Mouse (Mus musculus): ENCODE data around the gene Gm49403. TPM values are rescaled to one million over a fixed set of nuclear protein-coding genes. Genes with fewer than 3 reads are reported as not detected.

Gm49403 gene
- polyA plus RNA-seq, 1 experiment from 2014 or later = not detected

DNA sequence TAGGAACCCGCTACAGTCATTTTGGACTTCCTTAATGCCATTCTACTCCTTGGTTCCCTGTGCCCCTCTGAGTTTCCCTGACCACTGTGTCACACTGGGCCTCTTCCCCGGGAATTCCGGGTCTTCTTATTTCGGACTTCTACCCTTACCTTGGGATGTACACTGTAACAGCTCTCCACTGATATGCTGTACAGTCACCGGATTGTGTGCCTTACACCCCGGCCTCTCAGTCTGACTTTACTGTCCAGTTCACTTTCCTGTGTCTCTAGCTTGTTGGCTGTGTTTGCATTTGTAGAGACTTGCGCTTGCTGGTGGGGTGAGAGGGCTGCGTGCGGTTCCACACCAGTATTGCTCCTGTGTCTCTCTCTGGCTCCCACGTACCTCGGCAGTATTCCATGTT lies 46.4 kb downstream of the Gm49403 start:
- peaks cover 25% of the 10 kb centered on the region for H3K36me3 ChIP-seq (ENCODE audit: insufficient read depth, low read length)
- no peaks in the 10 kb centered on the region for H3K9me3 ChIP-seq (replicated peaks; ENCODE audit: low read length)
- no peak for TF ChIP-seq CTCF (IDR thresholded peaks at IDR 0.05; ENCODE audit: low read depth)
- ATAC-seq (replicated peaks; ENCODE audit: low FRiP score, low read depth) (peak; percentile 29), DNase-seq (ENCODE audit: low spot score) (no peak)
- WGBS = 4% methylated on average over 11 of the region's 11 CpGs
- peaks cover 5% of the 10 kb centered on the region; the same call in 1 of the 2 replicates for H3K4me1 ChIP-seq (replicated peaks; ENCODE audit: insufficient read depth, low read length)
- peak overlapping the region; percentile 89 for H3K4me3 ChIP-seq (replicated peaks; ENCODE audit: low read depth, low read length)
- no peaks in the 10 kb centered on the region for H3K27me3 ChIP-seq (ENCODE audit: insufficient read depth, low read length)
- H3K4me2 ChIP-seq (ENCODE audit: low read length) = peak overlapping the region; percentile 84
- H3K27ac ChIP-seq = peak overlapping the region; percentile 95
- peak overlapping the region; percentile 86 for H3K9ac ChIP-seq (ENCODE audit: low read depth, low read length)

DNA sequence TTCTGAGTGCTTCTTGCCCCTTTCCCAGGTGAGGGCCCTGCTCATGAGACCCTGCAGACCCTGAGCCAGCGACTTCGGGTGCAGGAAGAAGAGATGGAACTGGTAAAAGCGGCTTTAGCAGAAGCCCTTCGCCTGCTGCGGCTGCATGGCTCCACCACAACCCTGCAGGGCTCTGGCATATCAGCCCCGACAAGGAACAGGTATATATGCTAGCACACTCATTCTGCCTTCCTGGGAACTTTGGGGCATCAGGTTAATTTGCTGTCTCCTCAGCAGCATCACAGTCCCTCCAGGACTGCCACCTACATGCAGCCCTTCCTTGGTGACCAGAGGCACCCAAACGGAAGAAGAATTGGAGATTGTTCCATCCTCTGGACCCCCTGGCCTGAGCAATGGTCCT lies 47.0 kb downstream of the Gm49403 start:
- ATAC-seq (replicated peaks; ENCODE audit: low FRiP score, low read depth) (no peak), DNase-seq (ENCODE audit: low spot score) (no peak)
- H3K9me3 ChIP-seq (replicated peaks; ENCODE audit: low read length) = no peaks in the 10 kb centered on the region
- no peak overlapping the region for H3K27ac ChIP-seq
- WGBS = 84% methylated on average over 7 of the region's 7 CpGs
- H3K4me1 ChIP-seq (replicated peaks; ENCODE audit: insufficient read depth, low read length) = peaks cover 5% of the 10 kb centered on the region; the same call in 1 of the 2 replicates
- H3K4me3 ChIP-seq (replicated peaks; ENCODE audit: low read depth, low read length) = peak overlapping the region; percentile 89
- no peaks in the 10 kb centered on the region for H3K27me3 ChIP-seq (ENCODE audit: insufficient read depth, low read length)
- H3K4me2 ChIP-seq (ENCODE audit: low read length) = peak overlapping the region; percentile 84
- peaks cover 25% of the 10 kb centered on the region for H3K36me3 ChIP-seq (ENCODE audit: insufficient read depth, low read length)
- H3K9ac ChIP-seq (ENCODE audit: low read depth, low read length) = peak overlapping the region; percentile 86
- no peak for TF ChIP-seq CTCF (IDR thresholded peaks at IDR 0.05; ENCODE audit: low read depth)

DNA sequence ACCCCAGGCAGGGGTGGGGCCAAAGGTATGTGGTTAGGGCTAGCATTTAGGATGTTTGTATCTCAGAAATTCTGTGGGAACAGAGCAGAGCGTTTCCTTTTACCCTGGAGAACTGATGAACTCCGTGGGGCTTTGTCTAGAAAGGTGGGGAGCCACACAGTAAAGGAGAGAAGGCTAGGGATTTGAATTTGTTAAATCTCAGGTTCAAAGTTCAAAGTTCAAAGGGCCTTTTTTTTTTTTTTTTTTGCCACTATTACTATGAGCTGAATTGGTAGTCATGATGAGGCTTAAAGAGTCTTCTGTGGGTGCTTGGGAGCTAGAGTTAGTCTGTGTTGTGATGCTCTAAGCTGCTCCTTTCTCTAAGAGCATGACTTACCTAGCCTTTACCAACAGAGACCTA lies 53.0 kb downstream of the Gm49403 start:
- H3K36me3 ChIP-seq (ENCODE audit: insufficient read depth, low read length) = peaks cover 35% of the 10 kb centered on the region
- H3K9ac ChIP-seq (ENCODE audit: low read depth, low read length) = no peak overlapping the region
- H3K4me3 ChIP-seq (replicated peaks; ENCODE audit: low read depth, low read length) = no peak overlapping the region
- DNase-seq (ENCODE audit: low spot score) (no peak), ATAC-seq (replicated peaks; ENCODE audit: low FRiP score, low read depth) (no peak)
- no peak for TF ChIP-seq CTCF (IDR thresholded peaks at IDR 0.05; ENCODE audit: low read depth)
- H3K27me3 ChIP-seq (ENCODE audit: insufficient read depth, low read length) = no peaks in the 10 kb centered on the region
- no peak overlapping the region for H3K27ac ChIP-seq
- H3K4me2 ChIP-seq (ENCODE audit: low read length) = no peak overlapping the region
- no peaks in the 10 kb centered on the region; the same call in 1 of the 2 replicates for H3K4me1 ChIP-seq (replicated peaks; ENCODE audit: insufficient read depth, low read length)
- H3K9me3 ChIP-seq (replicated peaks; ENCODE audit: low read length) = no peaks in the 10 kb centered on the region
- WGBS = 88% methylated on average over 2 of the region's 2 CpGs

Small RNA genes lying within 50 kb of the gene (microRNA-seq; reads per million reads assigned to microRNA genes)
- not detected for gene Mir5136

Other genes starting within 250 kb of the Gm49403 start
- 0.17 and 0.18 TPM in 2 replicates for gene Chrm1, start 220.1 kb upstream of the Gm49403 start, polyA plus RNA-seq (2015; fragmentation: Nextera tagmentation; extraction: Ambion mirVana)
- 151 and 158 TPM in 2 replicates for gene Slc3a2, start 160.6 kb upstream of the Gm49403 start, polyA plus RNA-seq (2015; fragmentation: Nextera tagmentation; extraction: Ambion mirVana)
- gene Wdr74, start 148.1 kb upstream of the Gm49403 start, polyA plus RNA-seq (2015; fragmentation: Nextera tagmentation; extraction: Ambion mirVana) = 71.3 and 77.7 TPM in 2 replicates
- 0.75 and 1.1 TPM in 2 replicates for gene 1700092M07Rik, start 143.2 kb upstream of the Gm49403 start, polyA plus RNA-seq (2015; fragmentation: Nextera tagmentation; extraction: Ambion mirVana)
- 105 and 115 TPM in 2 replicates for gene Stx5a, start 142.5 kb upstream of the Gm49403 start, polyA plus RNA-seq (2015; fragmentation: Nextera tagmentation; extraction: Ambion mirVana)
- gene Nxf1, start 126.9 kb upstream of the Gm49403 start, polyA plus RNA-seq (2015; fragmentation: Nextera tagmentation; extraction: Ambion mirVana) = 114 and 123 TPM in 2 replicates
- 248 and 286 TPM in 2 replicates for gene Tmem223, start 112.9 kb upstream of the Gm49403 start, polyA plus RNA-seq (2015; fragmentation: Nextera tagmentation; extraction: Ambion mirVana)
- 103 and 113 TPM in 2 replicates for gene Tmem179b, start 109.5 kb upstream of the Gm49403 start, polyA plus RNA-seq (2015; fragmentation: Nextera tagmentation; extraction: Ambion mirVana)
- gene Taf6l, start 97.5 kb upstream of the Gm49403 start, polyA plus RNA-seq (2015; fragmentation: Nextera tagmentation; extraction: Ambion mirVana) = 28.4 and 28.6 TPM in 2 replicates
- 185 and 187 TPM in 2 replicates for gene Polr2g, start 85.4 kb upstream of the Gm49403 start, polyA plus RNA-seq (2015; fragmentation: Nextera tagmentation; extraction: Ambion mirVana)
- gene Zbtb3, start 81.4 kb upstream of the Gm49403 start, polyA plus RNA-seq (2015; fragmentation: Nextera tagmentation; extraction: Ambion mirVana) = 3.6 TPM in 2 replicates
- gene Ttc9c, start 64.6 kb upstream of the Gm49403 start, polyA plus RNA-seq (2015; fragmentation: Nextera tagmentation; extraction: Ambion mirVana) = 32.2 and 35.9 TPM in 2 replicates
- 5.5 and 6.3 TPM in 2 replicates for gene Hnrnpul2, start 63.9 kb upstream of the Gm49403 start, polyA plus RNA-seq (2015; fragmentation: Nextera tagmentation; extraction: Ambion mirVana)
- gene AC129217.1, start 54.2 kb upstream of the Gm49403 start, polyA plus RNA-seq (2015; fragmentation: Nextera tagmentation; extraction: Ambion mirVana) = not detected in 2 replicates
- gene Bscl2, start 46.5 kb upstream of the Gm49403 start, polyA plus RNA-seq (2015; fragmentation: Nextera tagmentation; extraction: Ambion mirVana) = 57.0 and 60.1 TPM in 2 replicates
- 1.5 and 1.6 TPM in 2 replicates for gene Gng3, start 44.7 kb upstream of the Gm49403 start, polyA plus RNA-seq (2015; fragmentation: Nextera tagmentation; extraction: Ambion mirVana)
- 0.85 and 1.1 TPM in 2 replicates for gene Lrrn4cl, start 33.2 kb upstream of the Gm49403 start, polyA plus RNA-seq (2015; fragmentation: Nextera tagmentation; extraction: Ambion mirVana)
- 195 and 206 TPM in 2 replicates for gene Ubxn1, start 12.4 kb upstream of the Gm49403 start, polyA plus RNA-seq (2015; fragmentation: Nextera tagmentation; extraction: Ambion mirVana)
- gene Uqcc3, start 3.0 kb upstream of the Gm49403 start, polyA plus RNA-seq (2015; fragmentation: Nextera tagmentation; extraction: Ambion mirVana) = 94.5 and 97.4 TPM in 2 replicates
- 69.8 and 70.8 TPM in 2 replicates for gene Lbhd1, start 198 bp upstream of the Gm49403 start, polyA plus RNA-seq (2015; fragmentation: Nextera tagmentation; extraction: Ambion mirVana)
- gene 1810009A15Rik, start 4.9 kb downstream of the Gm49403 start, polyA plus RNA-seq (2015; fragmentation: Nextera tagmentation; extraction: Ambion mirVana) = 69.0 and 76.7 TPM in 2 replicates
- not detected in 2 replicates for gene Gm49416, start 5.0 kb downstream of the Gm49403 start, polyA plus RNA-seq (2015; fragmentation: Nextera tagmentation; extraction: Ambion mirVana)
- 27.4 and 29.8 TPM in 2 replicates for gene Ints5, start 9.1 kb downstream of the Gm49403 start, polyA plus RNA-seq (2015; fragmentation: Nextera tagmentation; extraction: Ambion mirVana)
- gene Ganab, start 14.1 kb downstream of the Gm49403 start, polyA plus RNA-seq (2015; fragmentation: Nextera tagmentation; extraction: Ambion mirVana) = 74.6 and 80.9 TPM in 2 replicates
- 44.0 and 45.1 TPM in 2 replicates for gene B3gat3, start 36.4 kb downstream of the Gm49403 start, polyA plus RNA-seq (2015; fragmentation: Nextera tagmentation; extraction: Ambion mirVana)
- gene Rom1, start 45.4 kb downstream of the Gm49403 start, polyA plus RNA-seq (2015; fragmentation: Nextera tagmentation; extraction: Ambion mirVana) = 5.7 and 6.0 TPM in 2 replicates
- gene Eml3, start 45.6 kb downstream of the Gm49403 start, polyA plus RNA-seq (2015; fragmentation: Nextera tagmentation; extraction: Ambion mirVana) = 25.5 and 26.2 TPM in 2 replicates
- gene Mta2, start 57.9 kb downstream of the Gm49403 start, polyA plus RNA-seq (2015; fragmentation: Nextera tagmentation; extraction: Ambion mirVana) = 103 and 116 TPM in 2 replicates
- gene Tut1, start 69.9 kb downstream of the Gm49403 start, polyA plus RNA-seq (2015; fragmentation: Nextera tagmentation; extraction: Ambion mirVana) = 19.9 and 22.3 TPM in 2 replicates
- 328 and 354 TPM in 2 replicates for gene Eef1g, start 83.1 kb downstream of the Gm49403 start, polyA plus RNA-seq (2015; fragmentation: Nextera tagmentation; extraction: Ambion mirVana)
- 22.5 and 27.5 TPM in 2 replicates for gene Ahnak, start 105.4 kb downstream of the Gm49403 start, polyA plus RNA-seq (2015; fragmentation: Nextera tagmentation; extraction: Ambion mirVana)
- gene Scgb1a1, start 204.0 kb downstream of the Gm49403 start, polyA plus RNA-seq (2015; fragmentation: Nextera tagmentation; extraction: Ambion mirVana) = not detected in 2 replicates